Mouse (Mus musculus): ENCODE measurements at regions not wholly inside any gene's neighbourhood (a gene's known extent, or its start where the extent isn't known, plus 50 kb on each side); places are given as distances from the start of the nearest gene placed in this dataset.

- no peak for TF ChIP-seq TAL1 (IDR thresholded peaks at IDR 0.05; ENCODE audit: low read length)
- Histone ChIP-seq H3K4me3 (replicated peaks) (no peak overlapping the region), H3K36me3 (ENCODE audit: control insufficient read depth) (no peaks in the 10 kb centered on the region), H3K27me3 (ENCODE audit: control insufficient read depth) (no peaks in the 10 kb centered on the region), H3K4me1 (ENCODE audit: control insufficient read depth) (no peaks in the 10 kb centered on the region), H3K9me3 (ENCODE audit: control insufficient read depth, low read length) (no peaks in the 10 kb centered on the region)
These were observed 74.0 kb upstream of the Camk1g start for GRCm38 (mm10) chr1:193443964-193444676.

GRCm38 (mm10) chr1:193440512-193440911 lies 70.4 kb upstream of the Camk1g start:
- Histone ChIP-seq H3K36me3 (ENCODE audit: control insufficient read depth) (no peaks in the 10 kb centered on the region), H3K27me3 (ENCODE audit: control insufficient read depth) (no peaks in the 10 kb centered on the region), H3K4me3 (replicated peaks) (no peak overlapping the region), H3K9me3 (ENCODE audit: control insufficient read depth, low read length) (no peaks in the 10 kb centered on the region), H3K4me1 (ENCODE audit: control insufficient read depth) (no peaks in the 10 kb centered on the region)
- TF ChIP-seq TAL1 (IDR thresholded peaks at IDR 0.05; ENCODE audit: low read length) (no peak), GATA1 (IDR thresholded peaks at IDR 0.05; ENCODE audit: low read length) (no peak)

- H3K4me1 ChIP-seq (ENCODE audit: control insufficient read depth), result no peaks in the 10 kb centered on the region
- no peaks in the 10 kb centered on the region for H3K27me3 ChIP-seq (ENCODE audit: control insufficient read depth)
- H3K36me3 ChIP-seq (ENCODE audit: control insufficient read depth), result no peaks in the 10 kb centered on the region
These were observed 64.2 kb upstream of the Camk1g start for GRCm38 (mm10) chr1:193434281-193434680.

GRCm38 (mm10) chr1:193433493-193434021 lies 63.5 kb upstream of the Camk1g start:
- H3K36me3 ChIP-seq (ENCODE audit: control insufficient read depth), result no peaks in the 10 kb centered on the region
- no peak overlapping the region for H3K4me3 ChIP-seq (replicated peaks)
- H3K9me3 ChIP-seq (ENCODE audit: control insufficient read depth, low read length), result no peaks in the 10 kb centered on the region
- no peaks in the 10 kb centered on the region for H3K27me3 ChIP-seq (ENCODE audit: control insufficient read depth)
- H3K4me1 ChIP-seq (ENCODE audit: control insufficient read depth), result no peaks in the 10 kb centered on the region
- TF ChIP-seq TAL1 (IDR thresholded peaks at IDR 0.05; ENCODE audit: low read length) (no peak), GATA1 (IDR thresholded peaks at IDR 0.05; ENCODE audit: low read length) (no peak)

More at GRCm38 (mm10) chr1:193434281-193434680, 64.2 kb upstream of the Camk1g start:
- Histone ChIP-seq H3K9me3 (ENCODE audit: control insufficient read depth, low read length) (no peaks in the 10 kb centered on the region), H3K4me3 (replicated peaks) (no peak overlapping the region)
- no peak for TF ChIP-seq TAL1 (IDR thresholded peaks at IDR 0.05; ENCODE audit: low read length)
- TF ChIP-seq GATA1 (IDR thresholded peaks at IDR 0.05; ENCODE audit: low read length), result no peak

GRCm38 (mm10) chr1:193430231-193430630 lies 60.1 kb upstream of the Camk1g start:
- TF ChIP-seq GATA1 (IDR thresholded peaks at IDR 0.05; ENCODE audit: low read length), result no peak
- no peak for TF ChIP-seq TAL1 (IDR thresholded peaks at IDR 0.05; ENCODE audit: low read length)

GRCm38 (mm10) chr1:193423653-193424075 lies 53.6 kb upstream of the Camk1g start:
- TF ChIP-seq GATA1 (IDR thresholded peaks at IDR 0.05; ENCODE audit: low read length) (no peak), TAL1 (IDR thresholded peaks at IDR 0.05; ENCODE audit: low read length) (no peak)
- H3K9me3 ChIP-seq (ENCODE audit: control insufficient read depth, low read length), result no peaks in the 10 kb centered on the region
- H3K4me3 ChIP-seq (replicated peaks), result no peak overlapping the region
- no peaks in the 10 kb centered on the region for H3K4me1 ChIP-seq (ENCODE audit: control insufficient read depth)
- H3K27me3 ChIP-seq (ENCODE audit: control insufficient read depth), result no peaks in the 10 kb centered on the region
- no peaks in the 10 kb centered on the region for H3K36me3 ChIP-seq (ENCODE audit: control insufficient read depth)

More at GRCm38 (mm10) chr1:193430231-193430630, 60.1 kb upstream of the Camk1g start:
- H3K9me3 ChIP-seq (ENCODE audit: control insufficient read depth, low read length), result no peaks in the 10 kb centered on the region
- no peaks in the 10 kb centered on the region for H3K27me3 ChIP-seq (ENCODE audit: control insufficient read depth)
- no peaks in the 10 kb centered on the region for H3K36me3 ChIP-seq (ENCODE audit: control insufficient read depth)
- no peak overlapping the region for H3K4me3 ChIP-seq (replicated peaks)
- no peaks in the 10 kb centered on the region for H3K4me1 ChIP-seq (ENCODE audit: control insufficient read depth)

- TF ChIP-seq GATA1 (IDR thresholded peaks at IDR 0.05; ENCODE audit: low read length) (no peak), TAL1 (IDR thresholded peaks at IDR 0.05; ENCODE audit: low read length) (no peak)
- no peak overlapping the region for H3K4me3 ChIP-seq (replicated peaks)
- no peaks in the 10 kb centered on the region for H3K4me1 ChIP-seq (ENCODE audit: control insufficient read depth)
- no peaks in the 10 kb centered on the region for H3K36me3 ChIP-seq (ENCODE audit: control insufficient read depth)
- no peaks in the 10 kb centered on the region for H3K27me3 ChIP-seq (ENCODE audit: control insufficient read depth)
- no peaks in the 10 kb centered on the region for H3K9me3 ChIP-seq (ENCODE audit: control insufficient read depth, low read length)
These were observed 52.8 kb upstream of the Camk1g start for GRCm38 (mm10) chr1:193422886-193423285.

GRCm38 (mm10) chr1:193421820-193422219 lies 51.7 kb upstream of the Camk1g start:
- H3K9me3 ChIP-seq (ENCODE audit: control insufficient read depth, low read length), result no peaks in the 10 kb centered on the region
- H3K4me1 ChIP-seq (ENCODE audit: control insufficient read depth), result no peaks in the 10 kb centered on the region
- no peaks in the 10 kb centered on the region for H3K36me3 ChIP-seq (ENCODE audit: control insufficient read depth)
- H3K4me3 ChIP-seq (replicated peaks), result no peak overlapping the region
- no peak for TF ChIP-seq TAL1 (IDR thresholded peaks at IDR 0.05; ENCODE audit: low read length)
- no peak for TF ChIP-seq GATA1 (IDR thresholded peaks at IDR 0.05; ENCODE audit: low read length)
- no peaks in the 10 kb centered on the region for H3K27me3 ChIP-seq (ENCODE audit: control insufficient read depth)

GRCm38 (mm10) chr1:193421414-193421813 lies 51.3 kb upstream of the Camk1g start:
- Histone ChIP-seq H3K9me3 (ENCODE audit: control insufficient read depth, low read length) (no peaks in the 10 kb centered on the region), H3K4me1 (ENCODE audit: control insufficient read depth) (no peaks in the 10 kb centered on the region), H3K4me3 (replicated peaks) (no peak overlapping the region), H3K27me3 (ENCODE audit: control insufficient read depth) (no peaks in the 10 kb centered on the region), H3K36me3 (ENCODE audit: control insufficient read depth) (no peaks in the 10 kb centered on the region)
- no peak for TF ChIP-seq GATA1 (IDR thresholded peaks at IDR 0.05; ENCODE audit: low read length)
- no peak for TF ChIP-seq TAL1 (IDR thresholded peaks at IDR 0.05; ENCODE audit: low read length)
